Mouse (Mus musculus) forebrain, postnatal 0 days (tissue): ENCODE measurements around the gene Loxl1. TPM values are rescaled to one million over a fixed set of nuclear protein-coding genes. Genes with fewer than 3 reads are reported as not detected.

Experiments used
- ATAC-seq: fragments of 200-750 bp; cut with Nextera tagmentation; 2 replicates; pipeline ENCODE4 v1.8.0; 2017; ENCODE audit warnings: mild to moderate bottlenecking, moderate library complexity
- DNase-seq: peaks from one replicate; pipeline ENCODE4 v3.0.0-alpha.2; 2015
- H3K27ac ChIP-seq: fragments of 300-500 bp; sonication (generic); 2 replicates; pipeline ENCODE4 v1.5.1; 2014; ENCODE audit warnings: low read depth, mild to moderate bottlenecking, antibody characterized with exemption, low read length, moderate library complexity, mixed read lengths
- H3K27me3 ChIP-seq: fragments of 300-500 bp; sonication (generic); 2 replicates; pipeline ENCODE4 v1.6.1; 2014; ENCODE audit warnings: mild to moderate bottlenecking, low read length, mixed read lengths; ENCODE audit not compliant: insufficient read depth
- H3K36me3 ChIP-seq: fragments of 300-500 bp; sonication (generic); 2 replicates; pipeline ENCODE4 v1.6.1; 2014; ENCODE audit warnings: mild to moderate bottlenecking, moderate library complexity; ENCODE audit not compliant: insufficient read depth
- H3K4me1 ChIP-seq: fragments of 300-500 bp; sonication (generic); 2 replicates; pipeline ENCODE4 v1.6.1; 2014; ENCODE audit warnings: antibody characterized with exemption; ENCODE audit not compliant: insufficient read depth
- H3K4me2 ChIP-seq: fragments of 300-500 bp; sonication (generic); 2 replicates; pipeline ENCODE4 v1.6.1; 2014; ENCODE audit warnings: low read depth, mild to moderate bottlenecking, moderate library complexity
- H3K4me3 ChIP-seq: fragments of 300-500 bp; sonication (generic); 2 replicates; pipeline ENCODE4 v1.5.1; 2014; ENCODE audit warnings: low read depth, low read length, mixed read lengths
- H3K9ac ChIP-seq: fragments of 300-500 bp; sonication (generic); 2 replicates; pipeline ENCODE4 v1.6.1; 2014; ENCODE audit warnings: mild to moderate bottlenecking
- H3K9me3 ChIP-seq: fragments of 300-500 bp; sonication (generic); 2 replicates; pipeline ENCODE4 v1.6.1; 2016; ENCODE audit warnings: low read length
- CTCF ChIP-seq: sonication (generic); IDR thresholded peaks from 2 replicates; pipeline ENCODE4 v1.5.1; 2016; ENCODE audit warnings: antibody characterized with exemption, control low read depth, low read depth
- WGBS: fragments of 180-500 bp; shearing (Covaris S2); extraction: QIAGEN DNeasy Blood & Tissue Kit; methylation state at CpG from one replicate; pipeline ENCODE4 v1.1.7; 2014; 5-methylcytosine and 5-hydroxymethylcytosine counted together
- polyA plus RNA-seq: library from polyadenylated mRNA; unstranded; fragments of >200 nt; fragmentation: Nextera tagmentation; extraction: Ambion mirVana; gene quantifications from 2 replicates; pipeline ENCODE4 v1.2.1, GENCODE M21; 2015
- total RNA-seq: library from RNA; depleted of rRNA; stranded (reverse); fragments of >200 nt; gene quantifications from 2 replicates; pipeline ENCODE4 v1.2.3, GENCODE M21; 2014; rRNA removed

Gene Loxl1
- total RNA-seq (6.0 and 9.4 TPM in 2 replicates), polyA plus RNA-seq (8.0 and 9.6 TPM in 2 replicates)

GRCm38 (mm10) chr9:58312944-58313359, at the start of gene Loxl1:
Gene Loxl1 (minus strand): TSS chr9:58313186.
- H3K27ac ChIP-seq: no peak within 1 kb of the TSS
- H3K27me3 ChIP-seq: peaks cover 9% of the 10 kb centered on the region; the same call in 1 of the 2 replicates
- 2% methylated on average over 21 of the region's 21 CpGs for WGBS
- H3K9ac ChIP-seq: peak within 1 kb of the TSS; percentile 40
- peak; percentile 57 for DNase-seq
- H3K36me3 ChIP-seq: no peaks in the 10 kb centered on the region
- peak within 1 kb of the TSS; percentile 37 for H3K4me3 ChIP-seq
- TF ChIP-seq CTCF: no peak
- H3K4me2 ChIP-seq: peak within 1 kb of the TSS; percentile 52
- peak; percentile 63 for ATAC-seq
- H3K4me1 ChIP-seq: no peaks in the 10 kb centered on the region
- H3K9me3 ChIP-seq: no peaks in the 10 kb centered on the region

- Histone ChIP-seq H3K4me2 (no peak overlapping the region), H3K9ac (no peak overlapping the region), H3K4me3 (no peak overlapping the region), H3K27ac (no peak overlapping the region), H3K4me1 (no peaks in the 10 kb centered on the region), H3K27me3 (no peaks in the 10 kb centered on the region), H3K9me3 (no peaks in the 10 kb centered on the region), H3K36me3 (no peaks in the 10 kb centered on the region)
- TF ChIP-seq CTCF: no peak
- DNase-seq (no peak), ATAC-seq (no peak)
- WGBS: 83% methylated on average over 7 of the region's 7 CpGs
Measured at GRCm38 (mm10) chr9:58361956-58362355, 49.0 kb upstream of the Loxl1 start.

- TF ChIP-seq CTCF: no peak
- Histone ChIP-seq H3K4me3 (no peak overlapping the region), H3K27me3 (no peaks in the 10 kb centered on the region), H3K4me2 (no peak overlapping the region), H3K9me3 (no peaks in the 10 kb centered on the region), H3K4me1 (no peaks in the 10 kb centered on the region), H3K36me3 (no peaks in the 10 kb centered on the region), H3K9ac (no peak overlapping the region), H3K27ac (no peak overlapping the region)
- 80% methylated on average over 1 of the region's 1 CpGs for WGBS
- ATAC-seq (no peak), DNase-seq (no peak)
Measured at GRCm38 (mm10) chr9:58361373-58361772, 48.4 kb upstream of the Loxl1 start.

GRCm38 (mm10) chr9:58355262-58356050, 42.5 kb upstream of the Loxl1 start:
- 15% methylated on average over 6 of the region's 6 CpGs for WGBS
- 0 out of 2 replicates have a peak, but pooled peaks cover 3% of the 10 kb centered on the region for H3K4me1 ChIP-seq
- no peaks in the 10 kb centered on the region for H3K36me3 ChIP-seq
- H3K9ac ChIP-seq: no peak overlapping the region
- ATAC-seq (peak; percentile 53; the same call in 1 of the 2 replicates), DNase-seq (no peak)
- TF ChIP-seq CTCF: no peak
- H3K27me3 ChIP-seq: no peaks in the 10 kb centered on the region
- H3K4me3 ChIP-seq: no peak overlapping the region
- H3K9me3 ChIP-seq: no peaks in the 10 kb centered on the region
- no peak overlapping the region for H3K4me2 ChIP-seq
- H3K27ac ChIP-seq: no peak overlapping the region

- Histone ChIP-seq H3K4me2 (no peak overlapping the region), H3K9me3 (no peaks in the 10 kb centered on the region), H3K4me1 (0 out of 2 replicates have a peak, but pooled peaks cover 3% of the 10 kb centered on the region), H3K27ac (no peak overlapping the region), H3K27me3 (no peaks in the 10 kb centered on the region), H3K9ac (no peak overlapping the region), H3K4me3 (no peak overlapping the region), H3K36me3 (no peaks in the 10 kb centered on the region)
- WGBS: 85% methylated on average over 6 of the region's 6 CpGs
- DNase-seq: no peak
- no peak for TF ChIP-seq CTCF
- no peak for ATAC-seq
Measured at GRCm38 (mm10) chr9:58354701-58355100, 41.7 kb upstream of the Loxl1 start.

GRCm38 (mm10) chr9:58353224-58353623, 40.2 kb upstream of the Loxl1 start:
- H3K27ac ChIP-seq: no peak overlapping the region
- H3K4me3 ChIP-seq: no peak overlapping the region
- no peaks in the 10 kb centered on the region for H3K9me3 ChIP-seq
- no peak for ATAC-seq
- 0 out of 2 replicates have a peak, but pooled peaks cover 3% of the 10 kb centered on the region for H3K4me1 ChIP-seq
- no peak overlapping the region for H3K9ac ChIP-seq
- 87% methylated on average over 6 of the region's 6 CpGs for WGBS
- H3K36me3 ChIP-seq: no peaks in the 10 kb centered on the region
- no peaks in the 10 kb centered on the region for H3K27me3 ChIP-seq
- no peak for DNase-seq
- no peak for TF ChIP-seq CTCF
- no peak overlapping the region for H3K4me2 ChIP-seq

GRCm38 (mm10) chr9:58347795-58348194, 34.8 kb upstream of the Loxl1 start:
- no peak for ATAC-seq
- Histone ChIP-seq H3K4me2 (no peak overlapping the region), H3K9me3 (no peaks in the 10 kb centered on the region), H3K27ac (no peak overlapping the region), H3K9ac (no peak overlapping the region), H3K4me3 (no peak overlapping the region), H3K27me3 (no peaks in the 10 kb centered on the region), H3K4me1 (no peaks in the 10 kb centered on the region), H3K36me3 (no peaks in the 10 kb centered on the region)
- DNase-seq: no peak
- 81% methylated on average over 6 of the region's 6 CpGs for WGBS
- no peak for TF ChIP-seq CTCF
